Mouse (Mus musculus) heart, embryonic 13.5 days (tissue): Measurements from ENCODE around the gene Fam69a. TPM values are rescaled to one million over a fixed set of nuclear protein-coding genes. Genes with fewer than 3 reads are reported as not detected.

ENCODE experiments used
- ATAC-seq: fragments of 200-750 bp; cut with Nextera tagmentation; 2 replicates; pipeline ENCODE4 v1.8.0; 2017; ENCODE audit warnings: moderate TSS enrichment; ENCODE audit not compliant: insufficient number of reproducible peaks, low FRiP score, low TSS enrichment; ENCODE audit errors: extremely low read depth
- H3K27ac ChIP-seq: fragments of 300-500 bp; sonication (generic); replicated peaks from 2 replicates; pipeline ENCODE4 v1.5.1; 2015; ENCODE audit warnings: moderate library complexity, mild to moderate bottlenecking, inconsistent platforms
- H3K27me3 ChIP-seq: fragments of 300-500 bp; sonication (generic); replicated peaks from 2 replicates; pipeline ENCODE4 v1.6.1; 2015; ENCODE audit warnings: mild to moderate bottlenecking, inconsistent platforms
- H3K36me3 ChIP-seq: fragments of 300-500 bp; sonication (generic); 2 replicates; pipeline ENCODE4 v1.6.1; 2015; ENCODE audit warnings: mild to moderate bottlenecking, inconsistent platforms
- H3K4me1 ChIP-seq: fragments of 300-500 bp; sonication (generic); 2 replicates; pipeline ENCODE4 v1.6.1; 2015; ENCODE audit warnings: inconsistent platforms
- H3K4me2 ChIP-seq: fragments of 300-500 bp; sonication (generic); 2 replicates; pipeline ENCODE4 v1.6.1; 2015; ENCODE audit warnings: inconsistent platforms, mild to moderate bottlenecking, moderate library complexity
- H3K4me3 ChIP-seq: fragments of 300-500 bp; sonication (generic); 2 replicates; pipeline ENCODE4 v1.5.1; 2015; ENCODE audit warnings: moderate library complexity, mild to moderate bottlenecking, inconsistent platforms
- H3K9ac ChIP-seq: fragments of 300-500 bp; sonication (generic); 2 replicates; pipeline ENCODE4 v1.6.1; 2015; ENCODE audit warnings: inconsistent platforms, mild to moderate bottlenecking, moderate library complexity
- H3K9me3 ChIP-seq: fragments of 300-500 bp; sonication (generic); 2 replicates; pipeline ENCODE4 v1.6.1; 2016; ENCODE audit warnings: inconsistent platforms
- WGBS: fragments of 180-500 bp; shearing (Covaris S2); methylation state at CpG from one replicate; pipeline ENCODE4 v1.1.7; 2015; ENCODE audit warnings: mixed read lengths; 5-methylcytosine and 5-hydroxymethylcytosine counted together
- polyA plus RNA-seq: library from polyadenylated mRNA; unstranded; fragments of >200 nt; fragmentation: Nextera tagmentation; extraction: Ambion mirVana; gene quantifications from 2 replicates; pipeline ENCODE4 v1.2.1, GENCODE M21; 2015

The Fam69a gene
- polyA plus RNA-seq, 1 experiment from 2014 or later, result 17.9 TPM

- Histone ChIP-seq H3K4me3 (peak overlapping the region; percentile 82), H3K4me2 (peak overlapping the region; percentile 74), H3K9me3 (no peaks in the 10 kb centered on the region), H3K36me3 (no peaks in the 10 kb centered on the region), H3K27ac (peak overlapping the region; percentile 97), H3K9ac (peak overlapping the region; percentile 97), H3K4me1 (peaks cover 64% of the 10 kb centered on the region), H3K27me3 (no peaks in the 10 kb centered on the region)
- under 1% methylated on average over 67 of the region's 82 CpGs for WGBS
- peak; percentile 48 for ATAC-seq
These were observed 118.6 kb downstream of the Fam69a start for GRCm38 (mm10) chr5:107867970-107868904.

GRCm38 (mm10) chr5:107866127-107867126 lies 120.5 kb downstream of the Fam69a start:
- no peak for ATAC-seq
- H3K27ac ChIP-seq, result peak overlapping the region; percentile 59
- WGBS, result 8% methylated on average over 2 of the region's 2 CpGs
- no peaks in the 10 kb centered on the region for H3K9me3 ChIP-seq
- peak overlapping the region; percentile 74 for H3K4me2 ChIP-seq
- peak overlapping the region; percentile 82 for H3K4me3 ChIP-seq
- peak overlapping the region; percentile 19 for H3K9ac ChIP-seq
- no peaks in the 10 kb centered on the region for H3K27me3 ChIP-seq
- no peaks in the 10 kb centered on the region for H3K36me3 ChIP-seq
- peaks cover 48% of the 10 kb centered on the region for H3K4me1 ChIP-seq

GRCm38 (mm10) chr5:107863971-107864370 lies 122.9 kb downstream of the Fam69a start:
- H3K4me2 ChIP-seq, result no peak overlapping the region
- no peaks in the 10 kb centered on the region for H3K36me3 ChIP-seq
- H3K27ac ChIP-seq, result no peak overlapping the region
- no peak for ATAC-seq
- no peak overlapping the region for H3K9ac ChIP-seq
- H3K4me1 ChIP-seq, result peaks cover 40% of the 10 kb centered on the region
- no peaks in the 10 kb centered on the region for H3K27me3 ChIP-seq
- H3K9me3 ChIP-seq, result no peaks in the 10 kb centered on the region
- WGBS, result 83% methylated on average over 3 of the region's 3 CpGs
- H3K4me3 ChIP-seq, result no peak overlapping the region

DNA sequence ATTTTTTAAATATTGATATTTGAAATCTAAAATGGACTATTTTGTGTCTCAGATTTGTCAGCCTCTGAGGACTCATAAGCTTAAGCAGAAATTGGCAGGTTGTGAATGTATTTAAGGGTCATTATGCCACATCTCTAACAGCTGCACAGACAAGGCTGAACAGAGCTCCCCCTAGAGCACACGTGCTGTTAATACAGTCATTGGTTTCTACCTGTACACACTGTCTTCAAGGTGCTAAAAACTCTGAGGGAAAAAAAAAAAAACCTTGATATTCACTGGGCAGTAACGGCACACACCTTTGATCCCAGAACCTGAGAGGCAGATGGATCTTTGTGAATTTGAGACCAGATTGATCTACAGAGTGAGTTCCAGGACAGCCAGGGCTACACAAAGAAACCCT lies 127.9 kb downstream of the Fam69a start:
- H3K4me3 ChIP-seq, result no peak overlapping the region
- no peak overlapping the region for H3K4me2 ChIP-seq
- H3K36me3 ChIP-seq, result no peaks in the 10 kb centered on the region
- peaks cover 21% of the 10 kb centered on the region for H3K4me1 ChIP-seq
- no peaks in the 10 kb centered on the region for H3K27me3 ChIP-seq
- WGBS, result 47% methylated on average over 2 of the region's 2 CpGs
- H3K27ac ChIP-seq, result no peak overlapping the region
- no peak for ATAC-seq
- no peak overlapping the region for H3K9ac ChIP-seq
- H3K9me3 ChIP-seq, result no peaks in the 10 kb centered on the region

Other genes with a start within 250 kb of the Fam69a start
- 0.13 and 0.20 TPM in 2 replicates for gene Ube2d2b, start 157.0 kb downstream of the Fam69a start, polyA plus RNA-seq
- gene Evi5, start 112.0 kb downstream of the Fam69a start, polyA plus RNA-seq, result 45.7 and 49.0 TPM in 2 replicates
- 49.9 and 50.8 TPM in 2 replicates for gene Rpl5, start 86.6 kb downstream of the Fam69a start, polyA plus RNA-seq
- gene Mtf2, start 78.6 kb upstream of the Fam69a start, polyA plus RNA-seq, result 71.7 and 76.4 TPM in 2 replicates
- gene Tmed5, start 145.5 kb upstream of the Fam69a start, polyA plus RNA-seq, result 32.7 and 33.3 TPM in 2 replicates
- 3.9 and 4.3 TPM in 2 replicates for gene Ccdc18, start 145.8 kb upstream of the Fam69a start, polyA plus RNA-seq